Mouse (Mus musculus) embryo, embryonic 11.5 days (tissue): ENCODE measurements around the gene Tmem209.
A peak's percentile ranks its signal among the peaks of the same experiment; 100 is the strongest.

Experiments
- DNase-seq: peaks from one replicate; pipeline ENCODE4 v3.0.0-alpha.2; 2012; ENCODE audit warnings: low read depth, low spot score

Tmem209 gene

GRCm38 (mm10) chr6:30509265-30510239 lies at the start of gene Tmem209, which contains the start of gene Ssmem1:
TSS of gene Tmem209 (minus strand) at chr6:30509783.
TSS of gene Ssmem1 (plus strand) at chr6:30509849.
- DNase-seq, result peak; percentile 99

GRCm38 (mm10) chr6:30556080-30556479 lies 46.5 kb upstream of the Tmem209 start:
- no peak for DNase-seq

GRCm38 (mm10) chr6:30554621-30555170 lies 45.1 kb upstream of the Tmem209 start:
- no peak for DNase-seq

DNA sequence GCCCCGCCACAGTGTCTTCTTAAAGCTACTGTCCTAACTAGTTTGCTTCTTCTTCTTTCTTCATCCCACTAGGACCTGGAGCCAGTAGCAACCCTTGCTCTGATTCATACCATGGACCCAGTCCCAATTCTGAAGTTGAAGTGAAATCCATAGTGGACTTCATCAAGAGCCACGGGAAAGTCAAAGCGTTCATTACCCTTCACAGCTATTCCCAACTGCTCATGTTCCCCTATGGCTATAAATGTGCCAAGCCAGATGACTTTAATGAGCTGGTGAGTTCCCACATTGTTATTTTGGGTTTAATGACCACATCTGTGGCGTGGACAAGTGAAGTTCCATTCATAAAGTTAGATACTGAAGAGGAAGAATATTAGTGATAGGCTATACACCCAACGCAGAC lies 44.5 kb upstream of the Tmem209 start:
- no peak for DNase-seq

- no peak for DNase-seq
Observed at GRCm38 (mm10) chr6:30553381-30554010, 43.9 kb upstream of the Tmem209 start.

- no peak for DNase-seq
Observed at GRCm38 (mm10) chr6:30552628-30553027, 43.0 kb upstream of the Tmem209 start.

GRCm38 (mm10) chr6:30551644-30552580 lies 42.3 kb upstream of the Tmem209 start:
- no peak for DNase-seq

DNA sequence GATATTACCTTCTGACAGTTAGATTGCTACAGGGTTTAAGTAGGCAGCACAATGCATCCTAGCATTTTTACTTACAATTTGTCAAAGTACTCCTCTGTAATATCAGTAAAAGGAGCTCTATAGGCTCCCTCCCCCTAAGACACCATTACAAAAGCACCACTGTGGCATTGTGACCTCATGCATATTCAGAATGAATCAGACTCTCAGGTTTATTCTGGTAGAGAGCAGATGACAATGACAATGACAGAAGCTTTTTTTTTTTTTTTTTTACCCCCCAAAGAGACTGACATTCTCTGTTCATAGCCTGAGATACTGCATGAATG lies 41.6 kb upstream of the Tmem209 start:
- no peak for DNase-seq

DNA sequence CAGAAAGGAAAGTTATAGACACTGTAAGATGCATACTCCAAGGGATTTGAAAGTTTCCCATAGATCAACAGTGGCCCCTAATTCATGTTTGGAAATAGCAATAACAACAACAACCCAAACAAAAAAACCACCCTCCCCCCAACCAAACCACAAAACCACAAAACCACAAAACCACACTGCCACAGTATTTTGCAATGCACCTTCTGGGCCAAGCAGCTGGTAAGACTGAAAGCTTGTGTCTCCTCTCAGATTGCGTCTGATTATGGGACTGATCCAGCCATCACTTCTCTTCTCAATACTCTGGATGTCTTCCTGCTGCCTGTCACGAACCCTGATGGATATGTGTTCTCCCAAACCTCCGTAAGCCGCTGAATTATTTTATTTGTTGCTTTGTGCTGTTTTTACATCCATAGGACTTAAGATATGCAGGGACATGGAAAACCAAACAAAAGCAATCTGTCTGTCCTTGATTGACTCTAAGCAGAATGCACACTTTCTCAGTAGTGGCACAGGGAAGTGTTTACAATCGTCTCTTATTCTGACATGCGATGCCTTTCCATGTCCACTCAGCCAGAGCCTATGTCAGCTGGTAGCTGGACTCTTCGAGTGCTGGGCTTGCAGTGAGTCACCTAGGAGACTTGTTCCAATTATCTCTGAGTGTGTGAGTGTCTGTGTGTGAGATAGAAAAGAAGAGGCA lies 41.1 kb upstream of the Tmem209 start:
- DNase-seq, result no peak

GRCm38 (mm10) chr6:30549231-30549761 lies 39.7 kb upstream of the Tmem209 start:
- DNase-seq, result peak; percentile 72

GRCm38 (mm10) chr6:30547656-30548306 lies 38.2 kb upstream of the Tmem209 start:
- no peak for DNase-seq

DNA sequence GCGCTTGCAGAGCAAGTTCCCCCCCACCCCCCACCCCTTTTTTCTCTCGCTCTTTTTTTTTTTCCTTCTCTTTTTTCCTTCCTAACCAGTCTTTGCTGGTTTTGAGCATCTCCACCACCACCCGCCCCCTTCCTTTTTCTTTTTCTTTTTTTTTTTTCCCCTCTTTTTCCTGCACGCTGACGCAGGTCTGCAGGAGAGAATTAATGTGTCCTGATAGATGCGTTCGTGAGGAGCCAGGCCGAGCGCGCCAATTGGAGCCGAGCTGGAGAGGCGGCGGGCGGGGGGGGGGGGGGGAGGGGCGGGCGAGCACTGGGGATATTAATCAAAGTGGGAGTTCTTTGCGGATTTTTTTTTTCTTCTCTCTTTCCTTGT lies 37.7 kb upstream of the Tmem209 start:
- peak; percentile 65 for DNase-seq

DNA sequence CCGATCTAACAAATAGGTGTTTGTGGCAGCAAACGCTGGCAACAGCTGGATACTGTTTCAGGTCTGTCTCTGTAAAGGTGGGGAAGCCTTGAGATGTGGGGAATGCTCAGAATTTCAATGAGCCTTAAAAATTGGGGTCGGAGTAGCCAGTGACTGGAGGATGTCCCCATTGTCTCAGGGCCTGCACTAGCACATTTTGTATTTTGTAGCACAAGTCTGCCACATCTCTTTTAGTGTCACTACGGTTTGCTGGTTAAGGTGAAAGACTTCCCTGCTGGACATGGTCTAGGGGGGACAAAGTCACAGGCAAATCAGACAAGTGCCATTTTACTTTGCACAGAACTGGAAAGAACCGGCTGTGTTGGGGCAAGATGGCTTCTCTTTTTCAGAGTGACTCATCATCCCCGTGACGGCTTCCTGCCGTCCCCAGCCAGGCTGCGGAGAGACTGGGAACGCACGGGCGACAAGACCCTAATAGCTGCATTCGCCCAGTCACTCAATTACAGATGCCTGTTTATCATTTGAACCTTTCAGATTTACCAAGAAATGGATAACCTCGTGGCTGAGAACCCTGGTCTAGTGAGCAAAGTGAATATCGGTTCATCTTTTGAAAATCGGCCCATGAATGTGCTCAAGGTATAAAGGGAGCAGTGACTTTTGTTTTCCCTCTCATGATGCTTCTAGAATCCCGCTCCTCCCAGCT lies 37.1 kb upstream of the Tmem209 start:
- no peak for DNase-seq

DNA sequence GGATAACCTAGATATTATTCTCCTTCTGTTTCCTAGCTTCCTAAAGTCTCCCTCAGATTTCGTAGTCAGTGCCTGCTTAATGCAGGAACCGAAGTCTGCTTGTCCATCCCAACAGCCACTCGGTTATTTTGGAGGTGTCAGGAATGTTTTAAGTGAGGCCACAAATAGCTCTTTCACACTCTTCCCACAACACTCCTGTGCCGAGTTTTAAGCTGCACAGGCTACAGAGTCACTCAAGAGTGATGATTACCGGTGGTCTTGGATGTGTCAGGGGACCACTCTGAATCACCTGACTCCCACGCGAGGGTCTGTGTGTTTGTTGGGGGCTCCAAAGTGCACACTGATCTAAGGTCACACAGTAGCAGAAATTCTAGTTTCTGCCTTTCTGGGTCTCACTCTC lies 36.1 kb upstream of the Tmem209 start:
- DNase-seq, result no peak

- no peak for DNase-seq
Observed at GRCm38 (mm10) chr6:30543851-30544250, 34.3 kb upstream of the Tmem209 start.

DNA sequence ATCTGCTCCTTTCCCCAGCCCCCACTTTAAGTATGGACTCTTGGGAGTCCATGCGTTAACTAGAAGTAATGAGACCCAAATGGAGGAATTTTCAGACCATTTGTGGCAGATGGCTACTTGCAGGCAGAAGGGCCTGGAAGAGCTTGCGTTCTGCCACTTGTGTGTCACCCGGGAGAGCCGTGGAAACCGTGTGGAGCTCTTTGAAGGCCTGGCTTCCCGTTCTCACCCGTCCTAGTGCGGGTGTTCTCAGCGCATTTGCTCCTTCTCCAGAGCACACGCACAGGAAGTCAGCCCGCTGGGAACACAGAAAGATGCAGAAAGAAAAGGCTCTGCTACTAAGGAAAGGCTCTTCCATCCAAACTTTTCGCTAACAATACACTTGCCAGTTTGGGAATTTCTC lies 33.5 kb upstream of the Tmem209 start:
- no peak for DNase-seq

DNA sequence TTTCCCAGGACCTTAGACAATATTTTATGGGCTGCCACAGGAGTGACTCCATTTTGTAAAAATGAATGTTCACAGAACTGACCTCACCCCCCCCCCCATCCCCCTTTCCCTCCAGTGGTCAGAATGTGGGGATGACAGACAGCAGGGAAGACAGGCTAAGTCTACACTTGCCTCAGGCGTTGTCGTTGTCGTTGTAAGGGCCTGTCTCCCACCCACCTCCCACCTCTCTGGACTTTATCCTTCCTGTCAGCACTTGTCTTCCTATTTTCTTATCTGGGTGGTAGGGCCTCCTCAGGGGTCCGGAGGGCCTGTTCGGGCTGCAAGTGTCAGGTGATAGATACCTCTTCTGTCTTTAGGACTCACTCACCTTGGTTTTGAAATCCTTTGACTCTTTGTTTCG lies 32.7 kb upstream of the Tmem209 start:
- DNase-seq, result no peak

DNA sequence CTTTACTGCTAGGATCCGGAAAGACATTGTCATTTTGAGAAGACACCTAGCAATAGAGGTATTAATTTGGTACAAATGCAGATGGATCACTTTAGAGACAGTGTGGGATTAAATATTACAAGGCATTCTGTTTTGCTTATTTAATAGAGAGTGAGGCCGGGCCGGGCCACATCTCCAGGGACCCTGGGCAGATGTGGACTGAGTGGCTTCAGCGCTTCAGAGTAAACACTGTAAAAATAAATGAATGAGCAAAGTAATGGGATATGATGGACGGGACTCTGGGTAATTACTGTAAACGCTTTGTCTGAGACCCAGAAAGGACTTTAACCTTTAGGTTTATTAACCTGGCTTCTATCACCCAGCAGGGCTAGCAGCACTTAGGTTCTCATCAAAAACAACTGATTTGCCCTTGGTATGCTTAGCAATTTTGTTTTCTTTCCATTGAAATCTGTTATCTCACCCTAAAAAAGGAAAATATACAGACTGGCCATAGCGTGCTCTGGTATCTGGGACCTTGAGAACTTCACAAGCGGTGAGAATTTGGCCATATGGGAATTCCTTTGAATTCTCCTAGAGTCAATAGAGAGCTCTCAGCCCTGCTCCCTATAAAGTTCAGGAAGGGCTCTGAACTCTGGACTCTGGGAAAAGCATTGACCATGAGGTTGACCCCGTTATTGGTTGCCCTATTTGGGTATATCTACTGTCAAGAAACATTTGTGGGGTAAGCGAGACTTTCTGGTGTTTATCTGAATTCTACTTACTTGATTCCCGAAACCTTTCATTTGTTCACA lies 31.6 kb upstream of the Tmem209 start, which contains the start of gene Cpa2:
Gene Cpa2, plus strand, starts transcription at position 574 of the 791 bp plus-strand sequence.
- no peak for DNase-seq

DNA sequence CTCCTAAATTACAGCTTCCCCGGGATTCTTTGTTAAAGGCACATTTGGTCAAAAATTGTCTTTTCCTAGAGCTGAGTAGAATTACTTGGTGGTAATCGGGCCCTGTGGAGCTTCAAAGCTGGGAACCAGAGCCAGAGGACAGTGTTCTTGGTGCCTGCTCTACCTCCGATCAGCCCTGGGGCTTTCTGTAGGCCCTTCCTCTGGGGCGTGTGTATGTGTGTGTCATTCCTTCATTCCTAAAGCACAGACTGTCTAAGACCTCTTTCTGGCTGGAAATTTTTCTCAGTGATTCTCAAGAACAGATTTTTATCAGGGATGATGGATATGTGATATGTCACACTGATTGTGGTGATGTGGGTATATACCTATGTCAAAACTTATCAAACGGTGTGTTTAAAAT lies 29.2 kb upstream of the Tmem209 start:
- no peak for DNase-seq
